Mouse (Mus musculus) embryonic fibroblast, embryonic 13.5 days (primary cell): Measurements from ENCODE around the gene Atxn7l1. TPM values are rescaled to one million over a fixed set of nuclear protein-coding genes. Genes with fewer than 3 reads are reported as not detected.

ENCODE experiments used
- H3K27ac ChIP-seq: 2 replicates; pipeline ENCODE4 v1.5.1; 2012; ENCODE audit warnings: low read length, control low read depth, inconsistent platforms; ENCODE audit not compliant: insufficient read depth
- H3K4me1 ChIP-seq: 2 replicates; pipeline ENCODE4 v1.6.1; 2011; ENCODE audit warnings: low read length; ENCODE audit not compliant: control insufficient read depth, insufficient read depth
- H3K4me3 ChIP-seq: 2 replicates; pipeline ENCODE4 v1.5.1; 2011; ENCODE audit warnings: mild to moderate bottlenecking, control low read depth, low read length; ENCODE audit not compliant: insufficient read depth
- CTCF ChIP-seq: IDR thresholded peaks from 2 replicates; pipeline ENCODE4 v1.5.1; 2011; ENCODE audit warnings: mild to moderate bottlenecking, control low read depth, low read length, moderate library complexity, borderline replicate concordance; ENCODE audit not compliant: insufficient read depth
- POLR2A ChIP-seq: IDR thresholded peaks from 2 replicates; pipeline ENCODE4 v1.6.1; 2011; ENCODE audit warnings: low read depth, mild to moderate bottlenecking, control low read depth, low read length, moderate library complexity
- polyA plus RNA-seq: library from polyadenylated mRNA; stranded (reverse); fragments of >200 nt; gene quantifications from 2 replicates; pipeline ENCODE4 v1.2.4, GENCODE M21; 2011; ENCODE audit warnings: low read depth; ENCODE audit not compliant: missing spikeins, insufficient read length

Gene Atxn7l1
- polyA plus RNA-seq, 1 experiment = 19.5 TPM

- Histone ChIP-seq H3K27ac (no peak overlapping the region), H3K4me1 (no peaks in the 10 kb centered on the region), H3K4me3 (no peak overlapping the region)
- no peak for TF ChIP-seq CTCF
- no peak for TF ChIP-seq POLR2A
Observed at GRCm38 (mm10) chr12:33306476-33306875, 159.0 kb downstream of the Atxn7l1 start.

GRCm38 (mm10) chr12:33308668-33309067 is 161.2 kb downstream of the Atxn7l1 start:
- no peaks in the 10 kb centered on the region for H3K4me1 ChIP-seq
- no peak for TF ChIP-seq CTCF
- no peak for TF ChIP-seq POLR2A
- H3K27ac ChIP-seq = no peak overlapping the region
- H3K4me3 ChIP-seq = no peak overlapping the region

- Histone ChIP-seq H3K4me3 (no peak overlapping the region), H3K27ac (no peak overlapping the region), H3K4me1 (no peaks in the 10 kb centered on the region)
Observed at GRCm38 (mm10) chr12:33313828-33314671, 166.6 kb downstream of the Atxn7l1 start.

GRCm38 (mm10) chr12:33314924-33315643 is 167.6 kb downstream of the Atxn7l1 start:
- Histone ChIP-seq H3K4me3 (no peak overlapping the region), H3K4me1 (no peaks in the 10 kb centered on the region), H3K27ac (no peak overlapping the region)
- no peak for TF ChIP-seq POLR2A
- TF ChIP-seq CTCF = no peak

More at GRCm38 (mm10) chr12:33313828-33314671, 166.6 kb downstream of the Atxn7l1 start:
- no peak for TF ChIP-seq CTCF
- no peak for TF ChIP-seq POLR2A

GRCm38 (mm10) chr12:33315804-33316203 is 168.3 kb downstream of the Atxn7l1 start:
- Histone ChIP-seq H3K27ac (no peak overlapping the region), H3K4me3 (no peak overlapping the region), H3K4me1 (no peaks in the 10 kb centered on the region)
- TF ChIP-seq CTCF (no peak), POLR2A (no peak)

- no peak overlapping the region for H3K27ac ChIP-seq
- TF ChIP-seq POLR2A (no peak), CTCF (no peak)
Observed at GRCm38 (mm10) chr12:33317792-33318530, 170.5 kb downstream of the Atxn7l1 start.

GRCm38 (mm10) chr12:33322547-33322946 is 175.1 kb downstream of the Atxn7l1 start:
- TF ChIP-seq POLR2A (no peak), CTCF (no peak)
- no peak overlapping the region for H3K27ac ChIP-seq

More at GRCm38 (mm10) chr12:33317792-33318530, 170.5 kb downstream of the Atxn7l1 start:
- Histone ChIP-seq H3K4me1 (no peaks in the 10 kb centered on the region), H3K4me3 (no peak overlapping the region)

GRCm38 (mm10) chr12:33323821-33324220 is 176.3 kb downstream of the Atxn7l1 start:
- no peaks in the 10 kb centered on the region for H3K4me1 ChIP-seq
- H3K27ac ChIP-seq = no peak overlapping the region
- H3K4me3 ChIP-seq = no peak overlapping the region
- no peak for TF ChIP-seq POLR2A

More at GRCm38 (mm10) chr12:33322547-33322946, 175.1 kb downstream of the Atxn7l1 start:
- Histone ChIP-seq H3K4me1 (no peaks in the 10 kb centered on the region), H3K4me3 (no peak overlapping the region)

GRCm38 (mm10) chr12:33325424-33325823 is 177.9 kb downstream of the Atxn7l1 start:
- no peaks in the 10 kb centered on the region for H3K4me1 ChIP-seq
- H3K4me3 ChIP-seq = no peak overlapping the region
- TF ChIP-seq POLR2A (no peak), CTCF (no peak)
- no peak overlapping the region for H3K27ac ChIP-seq

GRCm38 (mm10) chr12:33332046-33332445 is 184.6 kb downstream of the Atxn7l1 start:
- Histone ChIP-seq H3K27ac (no peak overlapping the region), H3K4me3 (no peak overlapping the region), H3K4me1 (0 out of 2 replicates have a peak, but pooled peaks cover 4% of the 10 kb centered on the region)
- TF ChIP-seq POLR2A = no peak
- no peak for TF ChIP-seq CTCF
